Mouse (Mus musculus) heart, embryonic 14.5 days (tissue): Measurements from ENCODE around the gene Runx3. TPM values are rescaled to one million over a fixed set of nuclear protein-coding genes. Genes with fewer than 3 reads are reported as not detected.
A peak's percentile ranks its signal among the peaks of the same experiment; 100 is the strongest.

Source experiments
- ATAC-seq: fragments of 200-750 bp; cut with Nextera tagmentation; 2 replicates; pipeline ENCODE4 v1.8.0; 2017; ENCODE audit warnings: low read depth, moderate TSS enrichment; ENCODE audit not compliant: insufficient number of reproducible peaks, insufficient read depth, low FRiP score
- H3K27ac ChIP-seq, 2 experiments: fragments of 200-500 bp in 1 of 2; fragments of 300-500 bp in 1 of 2; sonication (generic) in 1 of 2; replicated peaks in 1 of 2; 2 replicates each; pipeline ENCODE4 v1.5.1; 2012 to 2014; ENCODE audit warnings: low read depth in 2 of 2, low read length in 2 of 2, control low read depth in 1 of 2, mild to moderate bottlenecking in 1 of 2, mixed read lengths in 1 of 2; ENCODE audit not compliant: control insufficient read depth in 1 of 2, insufficient read depth in 1 of 2
- H3K27me3 ChIP-seq: fragments of 300-500 bp; sonication (generic); 2 replicates; pipeline ENCODE4 v1.6.1; 2014; ENCODE audit warnings: mild to moderate bottlenecking, low read length, control low read depth; ENCODE audit not compliant: control insufficient read depth, insufficient read depth
- H3K36me3 ChIP-seq: fragments of 300-500 bp; sonication (generic); 2 replicates; pipeline ENCODE4 v1.6.1; 2014; ENCODE audit warnings: mild to moderate bottlenecking, control low read depth, low read length, mixed read lengths; ENCODE audit not compliant: control insufficient read depth, insufficient read depth
- H3K4me1 ChIP-seq, 2 experiments: fragments of 200-500 bp in 1 of 2; fragments of 300-500 bp in 1 of 2; sonication (generic) in 1 of 2; 2 replicates each; pipeline ENCODE4 v1.6.1; 2012 to 2014; ENCODE audit warnings: low read length in 2 of 2, control low read depth in 1 of 2, mixed read lengths in 1 of 2; ENCODE audit not compliant: control insufficient read depth in 2 of 2, insufficient read depth in 2 of 2
- H3K4me2 ChIP-seq: fragments of 300-500 bp; sonication (generic); 2 replicates; pipeline ENCODE4 v1.6.1; 2014; ENCODE audit warnings: mild to moderate bottlenecking, low read length
- H3K4me3 ChIP-seq, 2 experiments: fragments of 200-500 bp in 1 of 2; fragments of 300-500 bp in 1 of 2; sonication (generic) in 1 of 2; 2 replicates each; pipeline ENCODE4 v1.5.1; 2012 to 2014; ENCODE audit warnings: low read length in 2 of 2, mild to moderate bottlenecking in 2 of 2, control low read depth in 1 of 2, low read depth in 1 of 2, moderate library complexity in 1 of 2; ENCODE audit not compliant: control insufficient read depth in 1 of 2, insufficient read depth in 1 of 2
- H3K9ac ChIP-seq: fragments of 300-500 bp; sonication (generic); 2 replicates; pipeline ENCODE4 v1.6.1; 2014; ENCODE audit warnings: mild to moderate bottlenecking, low read length
- H3K9me3 ChIP-seq: fragments of 300-500 bp; sonication (generic); 2 replicates; pipeline ENCODE4 v1.6.1; 2016; ENCODE audit warnings: low read length, control low read depth; ENCODE audit not compliant: control insufficient read depth
- WGBS: fragments of 180-500 bp; shearing (Covaris S2); extraction: QIAGEN DNeasy Blood & Tissue Kit; methylation state at CpG from one replicate; pipeline ENCODE4 v1.1.7; 2014; 5-methylcytosine and 5-hydroxymethylcytosine counted together
- polyA plus RNA-seq: library from polyadenylated mRNA; unstranded; fragments of >200 nt; fragmentation: Nextera tagmentation; extraction: Ambion mirVana; gene quantifications from 2 replicates; pipeline ENCODE4 v1.2.1, GENCODE M21; 2014

Runx3 gene
- polyA plus RNA-seq, 1 experiment from 2014 or later, result 0.09 TPM

GRCm38 (mm10) chr4:135151111-135151987 lies 30.9 kb downstream of the Runx3 start:
- Histone ChIP-seq H3K4me2 (0 out of 2 replicates have a peak overlapping the region, but pooled peaks have one; percentile 67), H3K9ac (no peak overlapping the region), H3K27me3 (peaks cover 93% of the 10 kb centered on the region), H3K4me3 (no peak overlapping the region), H3K36me3 (no peaks in the 10 kb centered on the region), H3K4me1 (peaks cover 2 to 14% of the 10 kb centered on the region in 2 experiments; a peak in 3 of 4 replicates), H3K27ac (no peak overlapping the region), H3K9me3 (no peaks in the 10 kb centered on the region)
- ATAC-seq, result no peak
- WGBS, result 10% methylated on average over 34 of the region's 34 CpGs

- no peak for ATAC-seq
- Histone ChIP-seq H3K4me1 (peaks cover 0 to 14% of the 10 kb centered on the region in 2 experiments; a peak in 3 of 4 replicates), H3K36me3 (no peaks in the 10 kb centered on the region), H3K9ac (peak overlapping the region; percentile 41; the same call in 1 of the 2 replicates), H3K4me2 (peak overlapping the region; percentile 67), H3K4me3 (peak overlapping the region; percentile 17 to 40), H3K9me3 (no peaks in the 10 kb centered on the region), H3K27ac (no peak overlapping the region), H3K27me3 (peaks cover 93% of the 10 kb centered on the region)
- 1% methylated on average over 51 of the region's 63 CpGs for WGBS
These were observed 31.6 kb downstream of the Runx3 start for GRCm38 (mm10) chr4:135151988-135152594.

GRCm38 (mm10) chr4:135152834-135153259 lies 32.4 kb downstream of the Runx3 start:
- under 1% methylated on average over 37 of the region's 45 CpGs for WGBS
- Histone ChIP-seq H3K4me3 (peak overlapping the region; percentile 16 to 40; a peak in 3 of 4 replicates), H3K36me3 (no peaks in the 10 kb centered on the region), H3K9me3 (no peaks in the 10 kb centered on the region), H3K27ac (no peak overlapping the region), H3K27me3 (peaks cover 93% of the 10 kb centered on the region), H3K9ac (peak overlapping the region; percentile 41; the same call in 1 of the 2 replicates), H3K4me1 (peaks cover 0 to 14% of the 10 kb centered on the region in 2 experiments; a peak in 3 of 4 replicates), H3K4me2 (peak overlapping the region; percentile 67)
- no peak for ATAC-seq

GRCm38 (mm10) chr4:135153260-135154088 lies 33.0 kb downstream of the Runx3 start:
- peaks cover 0 to 16% of the 10 kb centered on the region in 2 experiments; a peak in 3 of 4 replicates for H3K4me1 ChIP-seq
- no peaks in the 10 kb centered on the region for H3K36me3 ChIP-seq
- no peak overlapping the region for H3K27ac ChIP-seq
- H3K4me3 ChIP-seq, result peak overlapping the region in 1 of 2 experiments; percentile 40; a peak in 2 of 4 replicates
- no peaks in the 10 kb centered on the region for H3K9me3 ChIP-seq
- H3K27me3 ChIP-seq, result peaks cover 93% of the 10 kb centered on the region
- 2% methylated on average over 39 of the region's 39 CpGs for WGBS
- H3K9ac ChIP-seq, result no peak overlapping the region
- H3K4me2 ChIP-seq, result peak overlapping the region; percentile 67; the same call in 1 of the 2 replicates
- ATAC-seq, result no peak

- peaks cover 93% of the 10 kb centered on the region for H3K27me3 ChIP-seq
- no peak overlapping the region for H3K4me2 ChIP-seq
- no peak overlapping the region for H3K4me3 ChIP-seq
- no peak overlapping the region for H3K9ac ChIP-seq
- no peaks in the 10 kb centered on the region for H3K9me3 ChIP-seq
- WGBS, result 3% methylated on average over 21 of the region's 21 CpGs
- no peaks in the 10 kb centered on the region for H3K36me3 ChIP-seq
- H3K4me1 ChIP-seq, result peaks cover 4 to 17% of the 10 kb centered on the region in 2 experiments; a peak in 3 of 4 replicates
- no peak overlapping the region for H3K27ac ChIP-seq
- ATAC-seq, result no peak
These were observed 33.9 kb downstream of the Runx3 start for GRCm38 (mm10) chr4:135154089-135154949.

- H3K4me3 ChIP-seq, result no peak overlapping the region
- WGBS, result 4% methylated on average over 31 of the region's 31 CpGs
- no peaks in the 10 kb centered on the region for H3K36me3 ChIP-seq
- peaks cover 4 to 17% of the 10 kb centered on the region in 2 experiments; a peak in 3 of 4 replicates for H3K4me1 ChIP-seq
- H3K9me3 ChIP-seq, result no peaks in the 10 kb centered on the region
- ATAC-seq, result no peak
- H3K4me2 ChIP-seq, result no peak overlapping the region
- no peak overlapping the region for H3K9ac ChIP-seq
- H3K27ac ChIP-seq, result no peak overlapping the region
- peaks cover 91% of the 10 kb centered on the region for H3K27me3 ChIP-seq
These were observed 34.8 kb downstream of the Runx3 start for GRCm38 (mm10) chr4:135155106-135155800.
